8 mouse cellular contexts compared by ENCODE assay signal in genomic region chr14:33146287-33146686, GRCm38 (mm10). TPM values are rescaled to one million over a fixed set of nuclear protein-coding genes. Genes with fewer than 3 reads are reported as not detected.
DNase-seq lines count a peak whose midpoint lies in the region; ATAC-seq and TF ChIP-seq lines count a peak whose summit lies in the region.
"Had no signal": no experiment of that assay in that cellular context is flagged by ENCODE, and none has a peak within 500 bp of the region (broad histone marks: within the 10 kb centered on the region; RNA-seq: fewer than 3 reads in every experiment).

No protein-coding gene starts in this region.

- WGBS in intestine, postnatal 0 days = 27% methylated on average over 2 of the region's 2 CpGs
- 18% methylated on average over 2 of the region's 2 CpGs for WGBS in intestine, embryonic 16.5 days
- 11% methylated on average over 2 of the region's 2 CpGs for WGBS in spleen, adult 2 months
- WGBS in stomach, postnatal 0 days = 18% methylated on average over 2 of the region's 2 CpGs

- no peaks in the 10 kb centered on the region for H3K36me3 ChIP-seq in intestine, postnatal 0 days (ENCODE audit: control insufficient read depth, insufficient read depth)
- no peaks in the 10 kb centered on the region for H3K36me3 ChIP-seq in intestine, embryonic 16.5 days (ENCODE audit: control insufficient read depth, insufficient read depth, low read length)
- peaks cover 46% of the 10 kb centered on the region for H3K36me3 ChIP-seq in spleen, adult 2 months (ENCODE audit: control insufficient read depth, insufficient read depth, low read length)
- H3K36me3 ChIP-seq in stomach, postnatal 0 days (ENCODE audit: control insufficient read depth, insufficient read depth, low read length) = no peaks in the 10 kb centered on the region
- H3K36me3 ChIP-seq: embryonic facial prominence, embryonic 12.5 days had no signal

- no peaks in the 10 kb centered on the region for H3K27me3 ChIP-seq in intestine, postnatal 0 days (replicated peaks; ENCODE audit: control insufficient read depth, insufficient read depth, low read length)
- H3K27me3 ChIP-seq in intestine, embryonic 16.5 days (replicated peaks; ENCODE audit: control insufficient read depth, insufficient read depth, low read length) = no peaks in the 10 kb centered on the region; the same call in 1 of the 2 replicates
- H3K27me3 ChIP-seq in spleen, adult 2 months (ENCODE audit: control insufficient read depth, insufficient read depth, low read length) = no peaks in the 10 kb centered on the region
- no peaks in the 10 kb centered on the region for H3K27me3 ChIP-seq in stomach, postnatal 0 days (ENCODE audit: control insufficient read depth, insufficient read depth, low read length)

- no peak overlapping the region for H3K9ac ChIP-seq in intestine, postnatal 0 days (ENCODE audit: low read depth, low read length)
- H3K9ac ChIP-seq in intestine, embryonic 16.5 days (ENCODE audit: low read depth, low read length) = no peak overlapping the region
- no peak overlapping the region for H3K9ac ChIP-seq in stomach, postnatal 0 days (ENCODE audit: low read length)
- H3K9ac ChIP-seq: embryonic facial prominence, embryonic 12.5 days had no signal

- H3K4me2 ChIP-seq in intestine, postnatal 0 days (replicated peaks; ENCODE audit: low read depth) = no peak overlapping the region
- H3K4me2 ChIP-seq in intestine, embryonic 16.5 days (ENCODE audit: low read depth, low read length) = no peak overlapping the region
- H3K4me2 ChIP-seq in stomach, postnatal 0 days (replicated peaks; ENCODE audit: low read depth) = no peak overlapping the region
- H3K4me2 ChIP-seq: embryonic facial prominence, embryonic 12.5 days had no signal

- H3K4me1 ChIP-seq in intestine, postnatal 0 days (replicated peaks; ENCODE audit: control insufficient read depth, insufficient read depth, low read length) = no peaks in the 10 kb centered on the region
- H3K4me1 ChIP-seq in intestine, embryonic 16.5 days (ENCODE audit: control insufficient read depth, insufficient read depth, low read length) = no peaks in the 10 kb centered on the region
- no peaks in the 10 kb centered on the region for H3K4me1 ChIP-seq in spleen, adult 2 months (ENCODE audit: control insufficient read depth, insufficient read depth, insufficient read length)
- H3K4me1 ChIP-seq in stomach, postnatal 0 days (replicated peaks; ENCODE audit: control insufficient read depth, insufficient read depth) = no peaks in the 10 kb centered on the region
- H3K4me1 ChIP-seq: embryonic facial prominence, embryonic 12.5 days had no signal

- no peaks in the 10 kb centered on the region for H3K9me3 ChIP-seq in intestine, postnatal 0 days (ENCODE audit: control insufficient read depth)
- no peaks in the 10 kb centered on the region for H3K9me3 ChIP-seq in intestine, embryonic 16.5 days (ENCODE audit: control insufficient read depth, low read length)
- H3K9me3 ChIP-seq in stomach, postnatal 0 days (ENCODE audit: control insufficient read depth, low read length) = no peaks in the 10 kb centered on the region
- H3K9me3 ChIP-seq: embryonic facial prominence, embryonic 12.5 days had no signal

- no peak for TF ChIP-seq EP300 in stomach, postnatal 0 days (optimal IDR thresholded peaks at IDR 0.05)

- no peak for ATAC-seq in intestine, postnatal 0 days
- no peak for ATAC-seq in intestine, embryonic 16.5 days
- no peak for ATAC-seq in stomach, postnatal 0 days (ENCODE audit: low FRiP score, low TSS enrichment)

- H3K4me3 ChIP-seq in intestine, postnatal 0 days (ENCODE audit: low read depth, low read length) = no peak overlapping the region
- H3K4me3 ChIP-seq in intestine, embryonic 16.5 days (ENCODE audit: low read length) = no peak overlapping the region
- H3K4me3 ChIP-seq in spleen, adult 2 months (ENCODE audit: extremely low read depth, insufficient read depth, insufficient read length) = no peak overlapping the region
- no peak overlapping the region for H3K4me3 ChIP-seq in stomach, postnatal 0 days (ENCODE audit: low read depth, low read length)
- H3K4me3 ChIP-seq: embryonic facial prominence, embryonic 12.5 days had no signal

- DNase-seq in spleen, adult 2 months (ENCODE audit: low read depth in 1 of 2, low spot score in 2 of 2) = peak; percentile 7 to 34
- no peak for DNase-seq in spleen, adult 12 weeks (ENCODE audit: low spot score)
- peak; percentile 31 for DNase-seq in embryo, embryonic 10 days (ENCODE audit: low spot score)
- no peak for DNase-seq in stomach, postnatal 0 days (ENCODE audit: low spot score)
- no peak for DNase-seq in urinary bladder, postnatal 25 days (ENCODE audit: low spot score)

- TF ChIP-seq POLR2A in spleen, adult 2 months (IDR thresholded peaks at IDR 0.05; ENCODE audit: low read depth, low read length) = no peak

- no peak overlapping the region for H3K27ac ChIP-seq in intestine, postnatal 0 days (ENCODE audit: low read depth, low read length)
- H3K27ac ChIP-seq in intestine, embryonic 16.5 days (ENCODE audit: low read length) = no peak overlapping the region
- no peak overlapping the region for H3K27ac ChIP-seq in spleen, adult 2 months (ENCODE audit: insufficient read depth, low read length)
- H3K27ac ChIP-seq in stomach, postnatal 0 days (replicated peaks) = no peak overlapping the region
- H3K27ac ChIP-seq: embryonic facial prominence, embryonic 12.5 days had no signal

- TF ChIP-seq CTCF in intestine, postnatal 0 days (IDR thresholded peaks at IDR 0.05; ENCODE audit: low read depth) = peak; percentile 67
- peak; percentile 47; the same call in 1 of the 2 replicates for TF ChIP-seq CTCF in spleen, adult 2 months (IDR thresholded peaks at IDR 0.05; ENCODE audit: extremely low read depth, insufficient read depth, insufficient read length, insufficient replicate concordance)
- peak; percentile 67 for TF ChIP-seq CTCF in stomach, postnatal 0 days (IDR thresholded peaks at IDR 0.05; ENCODE audit: low read depth)

RNA-seq across cellular contexts. Expression of gene Wdfy4, which starts 39.0 kb away (rescaled TPM):
- polyA plus RNA-seq in intestine, postnatal 0 days (2015; fragmentation: Nextera tagmentation; extraction: Ambion mirVana) = 0.17 and 0.26 TPM in 2 replicates
- polyA plus RNA-seq in intestine, embryonic 16.5 days (2015; fragmentation: Nextera tagmentation; extraction: Ambion mirVana) = 0.16 and 0.38 TPM in 2 replicates
- polyA plus RNA-seq in spleen, adult 2 months (2012; rRNA removed) = 87.5 and 92.6 TPM in 2 replicates
- polyA plus RNA-seq in stomach, postnatal 0 days (2015; fragmentation: Nextera tagmentation; extraction: Ambion mirVana) = 0.13 and 0.25 TPM in 2 replicates

Comparison
In these comparisons a context has a peak if more than half of its experiments do, and no peak if none do; other contexts are left out.
1. DNase-seq: peak in spleen, adult 2 months (2 of 2) and embryo, embryonic 10 days (single experiment); none in spleen, adult 12 weeks (single experiment), stomach, postnatal 0 days (single experiment) and urinary bladder, postnatal 25 days (single experiment).
2. RNA of gene Wdfy4, which starts 39.0 kb away (polyA plus RNA-seq): 87.5 to 92.6 TPM in spleen, adult 2 months; 0.13 to 0.25 TPM in stomach, postnatal 0 days, 0.17 to 0.26 TPM in intestine, postnatal 0 days and 0.16 to 0.38 TPM in intestine, embryonic 16.5 days; every median in the first group is over 10 times any median in the second.
3. Peak in every context shown above with its lines, with median percentiles within 50 percentile points of each other: CTCF ChIP-seq.